Mouse (Mus musculus) embryonic facial prominence, embryonic 13.5 days (tissue): ENCODE results near the gene Flcn. TPM values are rescaled to one million over a fixed set of nuclear protein-coding genes. Genes with fewer than 3 reads are reported as not detected.

Source experiments
- ATAC-seq: fragments of 200-750 bp; cut with Nextera tagmentation; 2 replicates; pipeline ENCODE4 v1.8.0; 2017; ENCODE audit warnings: low read depth; ENCODE audit not compliant: insufficient number of reproducible peaks, insufficient read depth, low FRiP score, low TSS enrichment
- H3K27ac ChIP-seq: fragments of 300-500 bp; sonication (generic); 2 replicates; pipeline ENCODE4 v1.5.1; 2015; ENCODE audit warnings: moderate library complexity, mild to moderate bottlenecking, inconsistent platforms
- H3K27me3 ChIP-seq: fragments of 300-500 bp; sonication (generic); 2 replicates; pipeline ENCODE4 v1.6.1; 2015; ENCODE audit warnings: mild to moderate bottlenecking, inconsistent platforms
- H3K36me3 ChIP-seq: fragments of 300-500 bp; sonication (generic); 2 replicates; pipeline ENCODE4 v1.6.1; 2015; ENCODE audit warnings: mild to moderate bottlenecking, inconsistent platforms
- H3K4me1 ChIP-seq: fragments of 300-500 bp; sonication (generic); 2 replicates; pipeline ENCODE4 v1.6.1; 2015; ENCODE audit warnings: inconsistent platforms
- H3K4me2 ChIP-seq: fragments of 300-500 bp; sonication (generic); 2 replicates; pipeline ENCODE4 v1.6.1; 2015; ENCODE audit warnings: moderate library complexity, mild to moderate bottlenecking, inconsistent platforms
- H3K4me3 ChIP-seq: fragments of 300-500 bp; sonication (generic); 2 replicates; pipeline ENCODE4 v1.5.1; 2015; ENCODE audit warnings: mild to moderate bottlenecking, inconsistent platforms
- H3K9ac ChIP-seq: fragments of 300-500 bp; sonication (generic); 2 replicates; pipeline ENCODE4 v1.6.1; 2015; ENCODE audit warnings: mild to moderate bottlenecking, inconsistent platforms
- H3K9me3 ChIP-seq: fragments of 300-500 bp; sonication (generic); 2 replicates; pipeline ENCODE4 v1.6.1; 2016; ENCODE audit warnings: inconsistent platforms
- WGBS: fragments of 180-500 bp; shearing (Covaris S2); methylation state at CpG from one replicate; pipeline ENCODE4 v1.1.7; 2015; ENCODE audit warnings: mixed read lengths; 5-methylcytosine and 5-hydroxymethylcytosine counted together
- polyA plus RNA-seq: library from polyadenylated mRNA; unstranded; fragments of >200 nt; fragmentation: Nextera tagmentation; extraction: Ambion mirVana; gene quantifications from 2 replicates; pipeline ENCODE4 v1.2.1, GENCODE M21; 2015

Flcn gene
- polyA plus RNA-seq, 1 experiment from 2014 or later, result 37.5 TPM

DNA sequence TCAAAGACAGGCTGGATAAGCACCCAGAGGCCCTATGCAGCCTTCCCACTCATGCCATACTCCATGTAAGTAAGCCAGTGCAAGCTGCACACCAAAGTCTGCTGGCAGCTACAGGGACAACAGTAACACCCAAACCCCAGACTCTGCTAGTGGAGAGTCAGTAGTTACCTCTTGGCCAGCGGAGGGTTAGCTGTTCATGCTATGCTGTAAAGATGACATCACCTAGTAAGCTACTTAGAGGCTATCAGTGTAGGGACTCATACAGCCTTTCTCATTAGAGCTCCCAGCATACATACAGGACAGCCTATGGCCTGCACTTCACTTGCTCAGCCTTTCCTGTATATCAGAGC lies 31.0 kb downstream of the Flcn start:
- no peak overlapping the region for H3K4me3 ChIP-seq
- no peak overlapping the region for H3K9ac ChIP-seq
- H3K36me3 ChIP-seq, result peaks cover 48% of the 10 kb centered on the region
- no peaks in the 10 kb centered on the region for H3K27me3 ChIP-seq
- no peak overlapping the region for H3K27ac ChIP-seq
- WGBS, result 78% methylated on average over 1 of the region's 1 CpGs
- H3K9me3 ChIP-seq, result no peaks in the 10 kb centered on the region
- no peak overlapping the region for H3K4me2 ChIP-seq
- ATAC-seq, result no peak
- H3K4me1 ChIP-seq, result peaks cover 5% of the 10 kb centered on the region; the same call in 1 of the 2 replicates

DNA sequence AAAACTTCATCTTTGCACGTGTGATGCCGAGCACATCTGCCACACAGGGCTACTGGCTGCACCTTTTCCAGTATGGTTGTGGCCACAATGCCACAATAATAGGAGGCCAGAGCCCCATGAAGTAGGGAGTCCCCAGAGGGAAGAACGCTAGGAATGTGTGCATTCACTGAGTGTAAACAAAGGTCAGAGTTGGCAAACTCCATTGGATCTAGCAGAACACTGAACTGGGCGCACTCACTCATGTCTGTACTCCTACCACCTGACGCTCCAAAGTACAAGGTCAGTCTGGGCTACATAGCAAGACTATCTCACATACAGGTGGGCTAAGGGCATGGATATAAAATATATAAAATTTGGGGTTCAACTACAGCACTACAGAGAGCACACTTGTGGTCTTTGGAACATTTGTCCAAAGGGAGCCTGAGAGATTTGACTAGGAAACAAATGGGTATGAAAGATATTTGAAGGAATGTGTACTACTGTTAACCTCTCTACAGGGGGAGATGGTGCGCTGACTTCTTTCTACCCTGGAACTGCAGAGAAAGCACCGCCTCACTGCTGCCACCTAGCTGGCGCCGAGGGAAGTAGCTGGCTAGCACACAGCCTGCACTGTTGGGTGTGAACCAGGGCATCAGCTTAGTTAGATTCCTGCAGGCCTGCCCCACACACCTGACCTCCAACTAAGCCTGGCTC lies 31.5 kb downstream of the Flcn start:
- 52% methylated on average over 9 of the region's 9 CpGs for WGBS
- no peak for ATAC-seq
- H3K9ac ChIP-seq, result no peak overlapping the region

DNA sequence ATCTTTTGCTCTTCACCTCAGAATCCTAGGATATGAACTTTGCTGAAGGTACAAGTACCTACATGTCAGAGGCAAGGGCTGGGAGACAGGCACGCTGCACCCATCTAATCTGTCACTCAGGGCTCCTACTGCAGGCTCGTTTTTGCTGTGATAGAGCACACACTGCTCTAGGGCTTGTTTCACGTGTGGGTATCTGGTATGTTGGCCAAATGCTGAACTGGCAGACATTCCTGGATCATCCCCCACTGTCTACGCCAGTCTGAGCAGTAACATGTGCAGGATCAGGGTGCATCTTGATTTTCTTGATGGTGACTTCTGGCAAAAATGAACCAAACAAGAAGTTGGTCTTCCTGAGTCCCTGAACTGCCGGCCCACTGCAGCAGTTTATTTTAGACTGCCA lies 32.6 kb downstream of the Flcn start:
- Histone ChIP-seq H3K4me3 (no peak overlapping the region), H3K9ac (no peak overlapping the region), H3K36me3 (peaks cover 64% of the 10 kb centered on the region), H3K4me2 (no peak overlapping the region), H3K27me3 (no peaks in the 10 kb centered on the region), H3K27ac (no peak overlapping the region), H3K9me3 (no peaks in the 10 kb centered on the region), H3K4me1 (peaks cover 2% of the 10 kb centered on the region; the same call in 1 of the 2 replicates)
- WGBS, result 76% methylated on average over 5 of the region's 5 CpGs
- ATAC-seq, result no peak

More for the DNA sequence above, 31.5 kb downstream of the Flcn start:
- Histone ChIP-seq H3K36me3 (peaks cover 53% of the 10 kb centered on the region), H3K27me3 (no peaks in the 10 kb centered on the region), H3K4me3 (no peak overlapping the region), H3K27ac (peak overlapping the region; percentile 28; the same call in 1 of the 2 replicates), H3K4me1 (peaks cover 5% of the 10 kb centered on the region; the same call in 1 of the 2 replicates), H3K4me2 (no peak overlapping the region), H3K9me3 (no peaks in the 10 kb centered on the region)

DNA sequence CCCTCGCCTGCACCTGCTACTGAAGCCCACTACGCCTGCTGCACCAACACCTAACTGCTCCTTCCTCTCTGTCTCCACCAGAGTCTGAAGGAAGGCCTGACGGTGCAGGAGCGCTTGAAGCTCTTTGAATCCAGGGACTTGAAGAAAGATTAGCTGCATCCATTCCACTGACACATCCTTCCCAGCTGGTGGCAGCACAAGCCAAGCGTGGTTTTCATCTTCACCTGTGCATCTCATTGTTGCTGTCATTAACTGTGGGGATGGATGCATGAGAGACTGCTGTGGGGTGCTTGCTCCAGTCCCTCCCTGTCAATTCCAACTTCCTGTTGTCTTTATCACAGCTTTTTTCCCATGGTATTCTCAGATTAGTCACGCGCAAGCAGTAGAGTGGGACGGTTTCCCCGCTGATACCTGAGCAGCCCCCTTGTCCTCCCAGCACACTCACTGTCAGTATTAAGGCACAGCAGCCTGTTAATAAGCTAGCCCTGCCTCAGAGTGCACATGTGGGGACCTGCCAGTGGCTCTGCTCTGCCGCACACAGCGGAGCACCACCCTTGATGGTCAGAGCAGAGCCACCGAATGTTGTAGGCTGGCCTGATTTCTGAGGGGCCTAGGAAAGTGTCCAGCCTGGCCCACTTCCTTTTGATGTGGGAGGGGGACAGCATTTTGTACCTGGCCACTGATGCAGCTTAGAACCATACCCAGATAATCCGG lies 34.2 kb downstream of the Flcn start:
- 77% methylated on average over 13 of the region's 13 CpGs for WGBS
- H3K27me3 ChIP-seq, result no peaks in the 10 kb centered on the region
- no peak overlapping the region for H3K9ac ChIP-seq
- ATAC-seq, result no peak
- H3K4me3 ChIP-seq, result no peak overlapping the region
- no peak overlapping the region for H3K27ac ChIP-seq
- H3K4me2 ChIP-seq, result no peak overlapping the region
- no peaks in the 10 kb centered on the region for H3K4me1 ChIP-seq
- no peaks in the 10 kb centered on the region for H3K9me3 ChIP-seq
- peaks cover 81% of the 10 kb centered on the region for H3K36me3 ChIP-seq

DNA sequence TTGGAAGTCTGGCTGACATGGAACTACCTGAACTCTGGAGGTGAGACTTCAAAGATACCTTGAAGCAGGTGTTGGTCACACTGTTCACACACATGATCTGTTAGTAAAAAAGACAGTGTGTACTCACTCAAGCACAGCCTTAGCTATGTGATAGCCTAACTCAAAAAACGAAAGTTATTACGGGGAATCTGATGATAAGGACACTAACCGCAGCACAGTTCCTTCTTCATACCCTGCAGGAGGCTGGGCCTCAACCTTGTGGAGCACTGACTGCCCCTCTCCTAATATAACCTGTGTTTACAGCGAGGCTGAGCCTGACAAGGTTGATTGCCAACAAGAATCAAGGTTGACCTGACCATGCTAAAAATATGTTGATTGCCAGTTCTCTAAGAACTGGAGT lies 35.3 kb downstream of the Flcn start:
- Histone ChIP-seq H3K27me3 (no peaks in the 10 kb centered on the region), H3K4me2 (no peak overlapping the region), H3K4me1 (no peaks in the 10 kb centered on the region), H3K9ac (no peak overlapping the region), H3K36me3 (peaks cover 91% of the 10 kb centered on the region), H3K9me3 (no peaks in the 10 kb centered on the region), H3K27ac (no peak overlapping the region), H3K4me3 (no peak overlapping the region)
- no peak for ATAC-seq
- WGBS, result 93% methylated on average over 4 of the region's 4 CpGs

DNA sequence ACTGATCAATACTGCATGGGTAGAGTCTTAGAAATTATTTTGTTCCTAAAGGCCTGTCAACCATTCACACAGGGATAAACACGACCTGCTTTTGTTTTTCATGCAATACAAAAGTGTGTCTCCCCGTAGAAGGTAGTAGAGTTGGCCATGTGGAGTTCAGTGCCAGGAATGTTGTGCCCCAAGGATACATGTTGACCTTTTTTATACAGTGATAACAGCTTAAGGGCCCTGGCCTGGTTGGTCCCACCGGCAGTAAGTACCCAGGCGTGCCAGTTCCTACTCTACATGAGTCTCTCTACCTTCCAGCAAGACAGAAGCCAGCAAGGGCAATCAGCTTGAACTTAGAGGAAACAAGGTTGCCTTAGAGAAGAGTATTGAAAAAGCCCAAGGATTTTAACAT lies 36.9 kb downstream of the Flcn start:
- ATAC-seq, result no peak
- H3K9me3 ChIP-seq, result no peaks in the 10 kb centered on the region
- H3K4me2 ChIP-seq, result no peak overlapping the region
- no peak overlapping the region for H3K9ac ChIP-seq
- WGBS, result 86% methylated on average over 4 of the region's 4 CpGs
- no peaks in the 10 kb centered on the region for H3K4me1 ChIP-seq
- no peaks in the 10 kb centered on the region for H3K27me3 ChIP-seq
- no peak overlapping the region for H3K27ac ChIP-seq
- H3K4me3 ChIP-seq, result no peak overlapping the region
- peaks cover 98% of the 10 kb centered on the region for H3K36me3 ChIP-seq

DNA sequence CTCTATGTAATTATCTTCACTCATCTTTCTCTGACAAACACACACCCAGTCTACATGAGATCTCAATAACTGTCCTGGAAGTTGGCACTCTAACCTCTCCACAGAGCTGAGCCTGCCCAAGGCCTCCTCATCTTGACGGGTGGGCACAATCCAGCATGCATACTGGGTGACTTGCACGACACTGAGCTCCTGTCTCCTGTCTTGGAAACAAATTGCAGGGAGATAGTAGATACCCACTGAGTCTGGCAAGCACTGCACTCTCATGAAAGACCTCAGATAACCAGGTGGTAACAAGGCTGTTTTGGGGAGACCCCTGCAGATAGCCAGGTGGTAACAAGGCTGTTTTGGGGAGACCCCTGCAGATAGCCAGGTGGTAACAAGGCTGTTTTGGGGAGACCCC lies 37.5 kb downstream of the Flcn start:
- H3K4me2 ChIP-seq, result no peak overlapping the region
- 92% methylated on average over 2 of the region's 2 CpGs for WGBS
- ATAC-seq, result no peak
- H3K36me3 ChIP-seq, result peaks cover 99% of the 10 kb centered on the region
- no peaks in the 10 kb centered on the region for H3K9me3 ChIP-seq
- H3K27ac ChIP-seq, result no peak overlapping the region
- no peaks in the 10 kb centered on the region for H3K4me1 ChIP-seq
- no peak overlapping the region for H3K4me3 ChIP-seq
- H3K9ac ChIP-seq, result no peak overlapping the region
- H3K27me3 ChIP-seq, result no peaks in the 10 kb centered on the region

DNA sequence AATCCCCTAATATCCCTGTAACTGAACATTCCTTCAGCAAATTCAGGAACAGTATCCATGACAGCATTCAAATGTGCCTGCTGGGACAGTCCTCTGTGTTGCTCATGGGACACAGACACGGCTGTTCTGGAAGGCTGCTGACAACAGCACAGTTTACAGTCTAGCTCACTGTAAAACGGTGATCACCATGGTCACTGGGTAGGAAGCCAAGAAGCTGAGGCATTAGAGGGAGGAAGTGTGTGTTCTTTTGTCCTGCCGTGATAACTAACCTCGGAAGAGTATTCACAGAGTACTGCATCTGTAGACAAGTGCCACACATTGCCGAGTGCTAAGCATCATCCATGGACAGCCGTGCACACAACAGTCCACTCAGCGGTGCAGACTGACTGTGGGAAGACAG lies 39.1 kb downstream of the Flcn start:
- 94% methylated on average over 7 of the region's 7 CpGs for WGBS
- Histone ChIP-seq H3K4me1 (no peaks in the 10 kb centered on the region), H3K36me3 (peaks cover 98% of the 10 kb centered on the region)

DNA sequence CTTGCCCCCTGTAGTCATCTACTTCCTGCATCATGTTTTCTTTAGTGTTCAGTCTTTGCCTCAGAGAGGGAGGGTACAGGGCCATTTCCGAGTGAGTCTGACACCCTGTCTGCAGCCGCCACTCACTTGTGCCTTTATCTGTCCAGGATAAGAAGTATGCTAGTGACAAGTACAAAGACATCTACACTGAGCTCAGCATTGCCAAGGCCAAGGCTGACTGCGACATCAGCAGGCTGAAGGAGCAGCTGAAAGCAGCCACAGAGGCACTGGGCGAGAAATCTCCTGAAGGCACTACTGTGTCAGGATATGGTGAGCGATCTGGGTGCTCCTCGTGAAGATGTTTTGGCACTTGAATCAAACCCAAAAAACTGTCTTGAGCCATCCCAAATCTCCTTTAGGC lies 40.1 kb downstream of the Flcn start:
- no peaks in the 10 kb centered on the region for H3K4me1 ChIP-seq
- H3K9me3 ChIP-seq, result no peaks in the 10 kb centered on the region
- no peak for ATAC-seq
- no peak overlapping the region for H3K9ac ChIP-seq
- H3K27ac ChIP-seq, result no peak overlapping the region
- H3K36me3 ChIP-seq, result peaks cover 98% of the 10 kb centered on the region
- H3K27me3 ChIP-seq, result no peaks in the 10 kb centered on the region
- H3K4me2 ChIP-seq, result no peak overlapping the region
- H3K4me3 ChIP-seq, result no peak overlapping the region
- WGBS, result 87% methylated on average over 6 of the region's 6 CpGs

More for the DNA sequence above, 39.1 kb downstream of the Flcn start:
- no peak for ATAC-seq
- Histone ChIP-seq H3K4me2 (no peak overlapping the region), H3K9ac (no peak overlapping the region), H3K27me3 (no peaks in the 10 kb centered on the region), H3K27ac (no peak overlapping the region), H3K9me3 (no peaks in the 10 kb centered on the region), H3K4me3 (no peak overlapping the region)

DNA sequence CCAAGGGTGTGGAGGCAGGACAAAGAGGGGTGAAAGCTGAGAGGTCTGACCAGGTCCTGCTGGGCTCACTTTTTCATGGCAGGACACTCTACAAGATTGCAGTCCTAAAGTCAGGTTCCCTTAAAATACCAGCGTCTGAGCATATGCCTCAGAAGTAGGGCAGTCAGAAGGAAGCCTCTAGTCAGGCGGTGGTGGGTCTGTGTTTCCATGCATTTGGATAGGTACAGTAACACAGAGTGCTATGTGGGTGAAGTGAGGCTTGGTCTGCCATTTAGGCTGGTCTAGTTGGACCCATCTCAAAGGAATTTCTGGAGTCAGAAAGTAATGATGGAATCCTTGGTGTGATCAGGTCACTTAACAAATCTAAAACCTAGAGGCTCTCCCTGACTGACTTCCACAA lies 40.5 kb downstream of the Flcn start:
- Histone ChIP-seq H3K4me1 (no peaks in the 10 kb centered on the region), H3K9me3 (no peaks in the 10 kb centered on the region), H3K9ac (no peak overlapping the region), H3K4me2 (no peak overlapping the region), H3K27me3 (no peaks in the 10 kb centered on the region), H3K36me3 (peaks cover 99% of the 10 kb centered on the region), H3K4me3 (no peak overlapping the region), H3K27ac (no peak overlapping the region)
- 92% methylated on average over 2 of the region's 2 CpGs for WGBS
- no peak for ATAC-seq

DNA sequence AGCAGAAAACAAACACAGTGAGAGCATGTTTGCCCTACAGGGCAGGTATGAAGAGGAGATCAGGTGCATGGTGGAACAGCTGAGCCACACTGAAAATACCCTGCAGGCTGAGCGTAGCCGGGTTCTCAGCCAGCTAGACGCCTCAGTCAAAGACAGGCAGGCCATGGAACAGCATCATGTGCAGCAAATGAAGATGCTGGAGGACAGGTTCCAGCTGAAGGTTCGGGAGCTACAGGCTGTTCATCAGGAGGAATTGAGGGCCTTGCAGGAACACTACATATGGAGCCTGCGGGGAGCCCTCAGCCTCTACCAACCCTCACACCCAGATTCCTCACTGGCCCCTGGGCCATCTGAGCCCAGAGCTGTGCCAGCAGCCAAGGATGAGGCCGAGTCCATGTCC lies 49.0 kb downstream of the Flcn start:
- Histone ChIP-seq H3K9ac (no peak overlapping the region), H3K27me3 (no peaks in the 10 kb centered on the region), H3K36me3 (peaks cover 95% of the 10 kb centered on the region), H3K27ac (no peak overlapping the region), H3K9me3 (no peaks in the 10 kb centered on the region), H3K4me1 (no peaks in the 10 kb centered on the region), H3K4me3 (no peak overlapping the region), H3K4me2 (no peak overlapping the region)
- no peak for ATAC-seq
- WGBS, result 96% methylated on average over 6 of the region's 6 CpGs

DNA sequence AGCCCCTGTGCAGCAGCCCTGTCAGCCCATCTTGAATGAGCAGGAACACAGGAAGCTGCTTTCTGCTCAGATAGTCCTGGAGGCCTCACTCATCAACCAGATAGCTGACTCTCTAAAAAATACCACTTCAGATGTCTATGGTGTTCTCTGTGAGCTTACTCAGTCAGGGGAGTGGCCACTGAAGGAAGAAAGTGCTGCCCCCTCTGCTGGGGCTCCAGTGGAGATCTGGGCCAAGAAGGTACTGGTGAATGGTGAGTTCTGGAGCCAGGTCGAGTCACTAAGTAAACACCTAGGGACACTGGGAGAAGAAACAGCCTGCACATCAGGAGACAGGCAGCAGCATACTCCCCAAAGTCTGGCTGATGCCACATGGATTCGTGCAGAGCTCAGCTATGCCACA lies 50.2 kb downstream of the Flcn start:
- Histone ChIP-seq H3K4me3 (no peak overlapping the region), H3K27me3 (no peaks in the 10 kb centered on the region), H3K4me2 (no peak overlapping the region), H3K4me1 (no peaks in the 10 kb centered on the region), H3K9me3 (no peaks in the 10 kb centered on the region), H3K36me3 (peaks cover 95% of the 10 kb centered on the region), H3K9ac (no peak overlapping the region), H3K27ac (no peak overlapping the region)
- 94% methylated on average over 2 of the region's 2 CpGs for WGBS
- ATAC-seq, result no peak
